Mouse (Mus musculus) spleen, adult 2 months (tissue): ENCODE measurements around the gene Apba2.

Experiments used
- CTCF ChIP-seq: fragments of 200-500 bp; IDR thresholded peaks from 2 replicates; pipeline ENCODE4 v1.5.1; 2011; ENCODE audit warnings: mild to moderate bottlenecking, inconsistent platforms; ENCODE audit not compliant: insufficient read depth, insufficient read length, insufficient replicate concordance; ENCODE audit errors: extremely low read depth
- POLR2A ChIP-seq: fragments of 200-500 bp; IDR thresholded peaks from 2 replicates; pipeline ENCODE4 v1.6.1; 2011; ENCODE audit warnings: low read depth, low read length, inconsistent platforms

- no peak for TF ChIP-seq POLR2A
- no peak for TF ChIP-seq CTCF
Measured at GRCm38 (mm10) chr7:64728816-64729215, 227.3 kb downstream of the Apba2 start.
